Mouse (Mus musculus) midbrain, embryonic 15.5 days (tissue): ENCODE data around the gene Rbm6. TPM values are rescaled to one million over a fixed set of nuclear protein-coding genes. Genes with fewer than 3 reads are reported as not detected.

Experiments
- ATAC-seq: fragments of 200-750 bp; cut with Nextera tagmentation; replicated peaks from 2 replicates; pipeline ENCODE4 v1.8.0; 2017; ENCODE audit warnings: moderate TSS enrichment
- H3K27ac ChIP-seq: fragments of 300-500 bp; sonication (generic); 2 replicates; pipeline ENCODE4 v1.5.1; 2015; ENCODE audit warnings: mild to moderate bottlenecking, inconsistent platforms
- H3K27me3 ChIP-seq: fragments of 300-500 bp; sonication (generic); replicated peaks from 2 replicates; pipeline ENCODE4 v1.6.1; 2015; ENCODE audit warnings: inconsistent platforms
- H3K36me3 ChIP-seq: fragments of 300-500 bp; sonication (generic); replicated peaks from 2 replicates; pipeline ENCODE4 v1.6.1; 2015; ENCODE audit warnings: inconsistent platforms
- H3K4me1 ChIP-seq: fragments of 300-500 bp; sonication (generic); 2 replicates; pipeline ENCODE4 v1.6.1; 2015; ENCODE audit warnings: inconsistent platforms
- H3K4me2 ChIP-seq: fragments of 300-500 bp; sonication (generic); 2 replicates; pipeline ENCODE4 v1.6.1; 2015; ENCODE audit warnings: inconsistent platforms, mild to moderate bottlenecking, moderate library complexity
- H3K4me3 ChIP-seq: fragments of 300-500 bp; sonication (generic); 2 replicates; pipeline ENCODE4 v1.5.1; 2015; ENCODE audit warnings: mild to moderate bottlenecking, inconsistent platforms
- H3K9ac ChIP-seq: fragments of 300-500 bp; sonication (generic); 2 replicates; pipeline ENCODE4 v1.6.1; 2015; ENCODE audit warnings: mild to moderate bottlenecking, inconsistent platforms
- H3K9me3 ChIP-seq: fragments of 300-500 bp; sonication (generic); 2 replicates; pipeline ENCODE4 v1.6.1; 2016; ENCODE audit warnings: inconsistent platforms
- WGBS: fragments of 180-500 bp; shearing (Covaris S2); methylation state at CpG from one replicate; pipeline ENCODE4 v1.1.7; 2015; ENCODE audit warnings: mixed read lengths; 5-methylcytosine and 5-hydroxymethylcytosine counted together
- polyA plus RNA-seq: library from polyadenylated mRNA; unstranded; fragments of >200 nt; fragmentation: Nextera tagmentation; extraction: Ambion mirVana; gene quantifications from 2 replicates; pipeline ENCODE4 v1.2.1, GENCODE M21; 2015

The Rbm6 gene
- polyA plus RNA-seq, result 99.8 and 120 TPM in 2 replicates

GRCm38 (mm10) chr9:107873137-107873536, at the start of gene Rbm6:
TSS of gene Rbm6 (minus strand) at chr9:107873237.
- peaks cover 20% of the 10 kb centered on the region for H3K4me1 ChIP-seq
- H3K36me3 ChIP-seq, result no peaks in the 10 kb centered on the region
- H3K9ac ChIP-seq, result peak within 1 kb of the TSS; percentile 99
- no peaks in the 10 kb centered on the region for H3K27me3 ChIP-seq
- ATAC-seq, result no peak
- H3K4me3 ChIP-seq, result peak within 1 kb of the TSS; percentile 99
- WGBS, result 10% methylated on average over 14 of the region's 14 CpGs
- H3K27ac ChIP-seq, result peak within 1 kb of the TSS; percentile 95
- no peaks in the 10 kb centered on the region for H3K9me3 ChIP-seq
- peak within 1 kb of the TSS; percentile 81 for H3K4me2 ChIP-seq

- H3K4me3 ChIP-seq, result no peak overlapping the region
- 83% methylated on average over 5 of the region's 5 CpGs for WGBS
- H3K4me2 ChIP-seq, result no peak overlapping the region
- H3K27ac ChIP-seq, result no peak overlapping the region
- H3K9me3 ChIP-seq, result no peaks in the 10 kb centered on the region
- no peak for ATAC-seq
- no peak overlapping the region for H3K9ac ChIP-seq
- no peaks in the 10 kb centered on the region for H3K36me3 ChIP-seq
- peaks cover 19% of the 10 kb centered on the region for H3K4me1 ChIP-seq
- H3K27me3 ChIP-seq, result no peaks in the 10 kb centered on the region
Observed at GRCm38 (mm10) chr9:107919441-107919840, 46.4 kb upstream of the Rbm6 start.

- Histone ChIP-seq H3K9me3 (no peaks in the 10 kb centered on the region), H3K9ac (no peak overlapping the region), H3K4me2 (no peak overlapping the region), H3K36me3 (no peaks in the 10 kb centered on the region), H3K27me3 (no peaks in the 10 kb centered on the region), H3K4me1 (peaks cover 15% of the 10 kb centered on the region), H3K27ac (0 out of 2 replicates have a peak overlapping the region, but pooled peaks have one; percentile 6), H3K4me3 (no peak overlapping the region)
- 87% methylated on average over 6 of the region's 6 CpGs for WGBS
- no peak for ATAC-seq
Observed at GRCm38 (mm10) chr9:107918884-107919283, 45.8 kb upstream of the Rbm6 start.

GRCm38 (mm10) chr9:107917895-107918608, 45.0 kb upstream of the Rbm6 start:
- peaks cover 13% of the 10 kb centered on the region for H3K4me1 ChIP-seq
- H3K36me3 ChIP-seq, result no peaks in the 10 kb centered on the region
- H3K4me3 ChIP-seq, result no peak overlapping the region
- 0 out of 2 replicates have a peak overlapping the region, but pooled peaks have one; percentile 19 for H3K4me2 ChIP-seq
- WGBS, result 33% methylated on average over 13 of the region's 13 CpGs
- H3K27me3 ChIP-seq, result no peaks in the 10 kb centered on the region
- H3K27ac ChIP-seq, result peak overlapping the region; percentile 16; the same call in 1 of the 2 replicates
- H3K9ac ChIP-seq, result no peak overlapping the region
- peak; percentile 58 for ATAC-seq
- H3K9me3 ChIP-seq, result no peaks in the 10 kb centered on the region

GRCm38 (mm10) chr9:107914764-107915420, 41.9 kb upstream of the Rbm6 start:
- Histone ChIP-seq H3K4me1 (peaks cover 13% of the 10 kb centered on the region), H3K27ac (no peak overlapping the region), H3K4me3 (no peak overlapping the region), H3K4me2 (no peak overlapping the region), H3K9me3 (no peaks in the 10 kb centered on the region), H3K36me3 (no peaks in the 10 kb centered on the region), H3K27me3 (no peaks in the 10 kb centered on the region), H3K9ac (no peak overlapping the region)
- WGBS, result 83% methylated on average over 16 of the region's 16 CpGs
- ATAC-seq, result no peak

- 87% methylated on average over 15 of the region's 15 CpGs for WGBS
- H3K27me3 ChIP-seq, result no peaks in the 10 kb centered on the region
- peaks cover 13% of the 10 kb centered on the region; the same call in 1 of the 2 replicates for H3K4me1 ChIP-seq
- H3K4me3 ChIP-seq, result no peak overlapping the region
- no peak for ATAC-seq
- H3K4me2 ChIP-seq, result no peak overlapping the region
- no peak overlapping the region for H3K9ac ChIP-seq
- no peak overlapping the region for H3K27ac ChIP-seq
- no peaks in the 10 kb centered on the region for H3K9me3 ChIP-seq
- no peaks in the 10 kb centered on the region for H3K36me3 ChIP-seq
Observed at GRCm38 (mm10) chr9:107910025-107910769, 37.2 kb upstream of the Rbm6 start.

- Histone ChIP-seq H3K4me2 (no peak overlapping the region), H3K4me1 (peaks cover 13% of the 10 kb centered on the region; the same call in 1 of the 2 replicates), H3K27me3 (no peaks in the 10 kb centered on the region), H3K4me3 (no peak overlapping the region), H3K9ac (no peak overlapping the region), H3K36me3 (no peaks in the 10 kb centered on the region), H3K9me3 (no peaks in the 10 kb centered on the region), H3K27ac (no peak overlapping the region)
- WGBS, result 30% methylated on average over 18 of the region's 18 CpGs
- ATAC-seq, result no peak
Observed at GRCm38 (mm10) chr9:107908410-107909158, 35.5 kb upstream of the Rbm6 start.

- ATAC-seq, result no peak
- Histone ChIP-seq H3K27ac (no peak overlapping the region), H3K4me3 (no peak overlapping the region), H3K27me3 (no peaks in the 10 kb centered on the region), H3K4me2 (no peak overlapping the region), H3K4me1 (peaks cover 13% of the 10 kb centered on the region; the same call in 1 of the 2 replicates), H3K9ac (no peak overlapping the region), H3K36me3 (no peaks in the 10 kb centered on the region), H3K9me3 (no peaks in the 10 kb centered on the region)
- WGBS, result 84% methylated on average over 14 of the region's 14 CpGs
Observed at GRCm38 (mm10) chr9:107907801-107908120, 34.7 kb upstream of the Rbm6 start.

- Histone ChIP-seq H3K4me1 (peaks cover 13% of the 10 kb centered on the region; the same call in 1 of the 2 replicates), H3K4me2 (peak overlapping the region; percentile 48), H3K36me3 (no peaks in the 10 kb centered on the region), H3K4me3 (peak overlapping the region; percentile 23), H3K9ac (peak overlapping the region; percentile 18), H3K27ac (no peak overlapping the region), H3K9me3 (no peaks in the 10 kb centered on the region), H3K27me3 (no peaks in the 10 kb centered on the region)
- 42% methylated on average over 31 of the region's 31 CpGs for WGBS
- no peak for ATAC-seq
Observed at GRCm38 (mm10) chr9:107906967-107907800, 34.1 kb upstream of the Rbm6 start.

GRCm38 (mm10) chr9:107906252-107906966, 33.4 kb upstream of the Rbm6 start, which contains the start of gene Mst1r:
TSS of gene Mst1r (plus strand) at chr9:107906873.
- Histone ChIP-seq H3K4me1 (peaks cover 16% of the 10 kb centered on the region), H3K9ac (peak within 1 kb of the TSS; percentile 18), H3K36me3 (no peaks in the 10 kb centered on the region), H3K27me3 (no peaks in the 10 kb centered on the region; the same call in 1 of the 2 replicates), H3K4me2 (peak within 1 kb of the TSS; percentile 48), H3K4me3 (peak within 1 kb of the TSS; percentile 23), H3K9me3 (no peaks in the 10 kb centered on the region), H3K27ac (no peak within 1 kb of the TSS)
- ATAC-seq, result no peak
- 25% methylated on average over 19 of the region's 19 CpGs for WGBS
